In genomic region chr1:136945426-136945825, GRCm38 (mm10) we compare ENCODE assay signal across 11 mouse cellular contexts. TPM values are rescaled to one million over a fixed set of nuclear protein-coding genes. Genes with fewer than 3 reads are reported as not detected.
A peak's percentile ranks its signal among the peaks of the same experiment; 100 is the strongest.
DNase-seq lines count a peak whose midpoint lies in the region; ATAC-seq lines count a peak whose summit lies in the region.
"Had no signal": no experiment of that assay in that cellular context is flagged by ENCODE, and none has a peak within 500 bp of the region (broad histone marks: within the 10 kb centered on the region; RNA-seq: fewer than 3 reads in every experiment).

No protein-coding gene starts in this region.

- H3K27me3 ChIP-seq in heart, embryonic 15.5 days = peaks cover 68% of the 10 kb centered on the region
- peaks cover 63% of the 10 kb centered on the region for H3K27me3 ChIP-seq in neural tube, embryonic 11.5 days (ENCODE audit: control insufficient read depth, insufficient read depth, low read length)
- H3K27me3 ChIP-seq in limb, embryonic 10.5 days (ENCODE audit: low read depth, poor library complexity, severe bottlenecking) = peaks cover 76% of the 10 kb centered on the region

- H3K9ac ChIP-seq in heart, embryonic 15.5 days = no peak overlapping the region
- H3K9ac ChIP-seq in neural tube, embryonic 11.5 days (ENCODE audit: low read length) = no peak overlapping the region

- H3K36me3 ChIP-seq in heart, embryonic 15.5 days = no peaks in the 10 kb centered on the region
- H3K36me3 ChIP-seq in neural tube, embryonic 11.5 days (ENCODE audit: control insufficient read depth, insufficient read depth, low read length) = no peaks in the 10 kb centered on the region
- no peaks in the 10 kb centered on the region for H3K36me3 ChIP-seq in limb, embryonic 10.5 days

- no peaks in the 10 kb centered on the region for H3K9me3 ChIP-seq in heart, embryonic 15.5 days (replicated peaks)
- H3K9me3 ChIP-seq in neural tube, embryonic 11.5 days (ENCODE audit: control insufficient read depth, low read length) = no peaks in the 10 kb centered on the region
- H3K9me3 ChIP-seq in limb, embryonic 10.5 days (replicated peaks) = no peaks in the 10 kb centered on the region

- ATAC-seq in heart, embryonic 15.5 days (replicated peaks; ENCODE audit: insufficient number of reproducible peaks, insufficient read depth, low FRiP score, low read depth) = no peak
- no peak for ATAC-seq in neural tube, embryonic 11.5 days (ENCODE audit: insufficient read depth, low FRiP score, low TSS enrichment)

- 19% methylated on average over 7 of the region's 7 CpGs for WGBS in heart, embryonic 15.5 days
- WGBS in neural tube, embryonic 11.5 days = 2% methylated on average over 7 of the region's 7 CpGs
- 3% methylated on average over 7 of the region's 7 CpGs for WGBS in limb, embryonic 10.5 days

- DNase-seq in heart, adult 8-10 months (ENCODE audit: low spot score) = no peak
- DNase-seq in neural tube, embryonic 11.5 days (ENCODE audit: low spot score) = peak; percentile 34
- no peak for DNase-seq in neural tube, embryonic 10.5 days (ENCODE audit: extremely low spot score, low spot score)
- DNase-seq in limb, embryonic 10.5 days (ENCODE audit: low spot score) = peak; percentile 31
- DNase-seq in spleen, postnatal 36 days (ENCODE audit: low spot score in 2 of 2) = no peak
- no peak for DNase-seq in frontal cortex, postnatal 25 days (ENCODE audit: low spot score in 2 of 2)
- DNase-seq in right cerebral cortex, postnatal 14 days = no peak
- DNase-seq: cerebellum, adult 11 months; gastrocnemius, postnatal 14 days; kidney, adult 9 months had no signal

- peaks cover 31% of the 10 kb centered on the region for H3K4me1 ChIP-seq in heart, embryonic 15.5 days (replicated peaks)
- H3K4me1 ChIP-seq in neural tube, embryonic 11.5 days (ENCODE audit: control insufficient read depth, insufficient read depth, low read length) = peaks cover 12% of the 10 kb centered on the region; the same call in 1 of the 2 replicates
- peaks cover 58% of the 10 kb centered on the region for H3K4me1 ChIP-seq in limb, embryonic 10.5 days

- H3K4me2 ChIP-seq in heart, embryonic 15.5 days = peak overlapping the region; percentile 96
- H3K4me2 ChIP-seq in neural tube, embryonic 11.5 days (ENCODE audit: low read depth) = no peak overlapping the region

- H3K27ac ChIP-seq in heart, embryonic 15.5 days = no peak overlapping the region
- H3K27ac ChIP-seq in neural tube, embryonic 11.5 days (ENCODE audit: low read depth, low read length) = no peak overlapping the region
- H3K27ac ChIP-seq in limb, embryonic 10.5 days = no peak overlapping the region

- H3K4me3 ChIP-seq in heart, embryonic 15.5 days = peak overlapping the region; percentile 7
- no peak overlapping the region for H3K4me3 ChIP-seq in neural tube, embryonic 11.5 days (ENCODE audit: low read depth, low read length)
- no peak overlapping the region for H3K4me3 ChIP-seq in limb, embryonic 10.5 days

RNA-seq across cellular contexts. Expression of gene Nr5a2, which starts 14.8 kb away (rescaled TPM):
- polyA plus RNA-seq in heart, embryonic 15.5 days (2015; fragmentation: Nextera tagmentation; extraction: Ambion mirVana) = 0.30 and 0.39 TPM in 2 replicates
- total RNA-seq in heart, adult 8-10 months (2022) = 1 to 10 TPM in 1 of 4 experiments, under 1 TPM in 3; 0.41 to 1.1 (median 0.43) TPM
- polyA plus RNA-seq in neural tube, embryonic 11.5 days (2014; fragmentation: Nextera tagmentation; extraction: Ambion mirVana) = 0.57 and 0.76 TPM in 2 replicates
- 0.30 and 0.40 TPM in 2 replicates for polyA plus RNA-seq in limb, embryonic 10.5 days (2016; fragmentation: Nextera tagmentation; extraction: Ambion mirVana)

Comparison
In these comparisons a context has a peak if more than half of its experiments do, and no peak if none do; other contexts are left out.
1. DNase-seq: peak in neural tube, embryonic 11.5 days (single experiment) and limb, embryonic 10.5 days (single experiment); none in heart, adult 8-10 months (single experiment), neural tube, embryonic 10.5 days (single experiment), spleen, postnatal 36 days (0 of 2), frontal cortex, postnatal 25 days (0 of 2) and right cerebral cortex, postnatal 14 days (single experiment).